Mouse (Mus musculus): ENCODE results near the gene Hacd3. TPM values are rescaled to one million over a fixed set of nuclear protein-coding genes. Genes with fewer than 3 reads are reported as not detected.
"Not testable (repeated sequence)": the region's sequence is repeated elsewhere in the genome, so short reads cannot be mapped to it uniquely, and the experiment has no call there.

Hacd3 gene
- polyA plus RNA-seq, 1 experiment from 2014 or later: 120 TPM

DNA sequence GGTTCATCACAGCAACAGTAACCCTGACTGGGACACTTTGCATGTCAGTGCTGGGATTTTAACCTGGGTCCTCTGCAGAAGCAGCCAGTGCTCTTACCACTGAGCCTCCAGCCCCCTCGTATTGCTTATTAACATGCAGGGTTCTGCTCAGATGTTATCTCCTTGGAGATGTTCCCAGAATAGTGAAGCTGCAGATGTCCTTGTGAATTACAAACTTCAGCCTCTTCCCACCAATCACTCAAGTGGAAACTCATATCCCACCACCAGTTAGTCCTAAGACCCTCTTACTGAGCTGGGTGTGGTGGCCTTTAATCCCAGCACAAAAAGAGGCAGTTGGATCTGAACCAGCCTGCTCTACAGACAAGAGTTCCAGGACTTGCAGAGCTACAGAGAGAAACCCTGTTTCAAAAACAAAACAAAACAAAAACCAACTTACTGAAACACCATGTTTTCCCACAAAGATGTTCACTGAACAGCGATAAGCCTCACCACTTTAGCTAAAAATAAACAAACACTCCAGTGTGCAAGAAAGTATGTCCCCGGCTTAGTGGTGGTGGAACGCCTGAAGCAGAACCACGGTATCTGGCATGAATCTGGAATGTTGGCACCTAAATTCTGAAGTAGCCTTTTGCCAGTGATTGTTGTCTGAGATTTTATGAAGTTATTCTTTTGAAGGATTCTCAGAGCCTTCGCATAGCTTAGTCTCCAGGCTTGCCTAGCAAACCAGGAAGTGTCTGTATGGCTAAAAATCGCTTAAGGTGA lies 5.9 kb downstream of the Hacd3 start:
- DNase-seq (ENCODE audit: low spot score): no peak
- Histone ChIP-seq H3K4me2 (ENCODE audit: low read depth, low read length, severe bottlenecking) (no peak overlapping the region), H3K27me3 (ENCODE audit: control insufficient read depth, insufficient read depth, low read length) (no peaks in the 10 kb centered on the region), H3K9me3 (ENCODE audit: control insufficient read depth, low read length) (no peaks in the 10 kb centered on the region), H3K27ac (ENCODE audit: low read depth, low read length) (no peak overlapping the region), H3K4me1 (replicated peaks; ENCODE audit: control insufficient read depth, insufficient read depth, low read length) (peaks cover 13% of the 10 kb centered on the region; the same call in 1 of the 2 replicates), H3K4me3 (ENCODE audit: low read depth, low read length) (no peak overlapping the region), H3K36me3 (ENCODE audit: control insufficient read depth, insufficient read depth, low read length) (no peaks in the 10 kb centered on the region), H3K9ac (ENCODE audit: low read length) (no peak overlapping the region)
- 90% methylated on average over 7 of the region's 7 CpGs for WGBS
- no peak for ATAC-seq (replicated peaks; ENCODE audit: low FRiP score)

DNA sequence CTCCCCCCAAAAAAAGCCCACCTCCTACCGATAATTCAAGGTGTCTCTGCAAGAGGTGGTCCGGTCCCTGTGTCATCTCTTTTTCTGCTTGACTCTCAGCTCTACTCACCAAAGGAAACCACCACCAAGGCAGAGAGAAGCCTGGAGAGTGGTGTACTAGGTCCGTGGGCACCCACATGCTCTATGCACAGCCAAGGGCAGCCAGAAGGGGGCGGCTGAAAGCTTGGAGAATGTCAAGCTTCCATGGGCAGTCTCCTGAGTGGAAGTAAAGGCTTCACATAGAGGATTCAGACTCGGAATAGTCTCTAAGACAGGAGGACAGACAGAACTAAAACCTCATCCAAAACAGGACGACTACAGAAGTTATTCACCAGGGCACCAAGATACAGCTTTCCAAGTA lies 10.2 kb downstream of the Hacd3 start:
- Histone ChIP-seq H3K9ac (ENCODE audit: low read length) (no peak overlapping the region), H3K4me2 (ENCODE audit: low read depth, low read length, severe bottlenecking) (no peak overlapping the region), H3K27ac (ENCODE audit: low read depth, low read length) (no peak overlapping the region), H3K4me1 (replicated peaks; ENCODE audit: control insufficient read depth, insufficient read depth, low read length) (no peaks in the 10 kb centered on the region), H3K27me3 (ENCODE audit: control insufficient read depth, insufficient read depth, low read length) (no peaks in the 10 kb centered on the region), H3K4me3 (ENCODE audit: low read depth, low read length) (no peak overlapping the region), H3K36me3 (ENCODE audit: control insufficient read depth, insufficient read depth, low read length) (no peaks in the 10 kb centered on the region), H3K9me3 (ENCODE audit: control insufficient read depth, low read length) (no peaks in the 10 kb centered on the region)
- ATAC-seq (replicated peaks; ENCODE audit: low FRiP score): no peak
- peak; percentile 53 for DNase-seq (ENCODE audit: low spot score)
- 56% methylated on average over 6 of the region's 6 CpGs for WGBS

DNA sequence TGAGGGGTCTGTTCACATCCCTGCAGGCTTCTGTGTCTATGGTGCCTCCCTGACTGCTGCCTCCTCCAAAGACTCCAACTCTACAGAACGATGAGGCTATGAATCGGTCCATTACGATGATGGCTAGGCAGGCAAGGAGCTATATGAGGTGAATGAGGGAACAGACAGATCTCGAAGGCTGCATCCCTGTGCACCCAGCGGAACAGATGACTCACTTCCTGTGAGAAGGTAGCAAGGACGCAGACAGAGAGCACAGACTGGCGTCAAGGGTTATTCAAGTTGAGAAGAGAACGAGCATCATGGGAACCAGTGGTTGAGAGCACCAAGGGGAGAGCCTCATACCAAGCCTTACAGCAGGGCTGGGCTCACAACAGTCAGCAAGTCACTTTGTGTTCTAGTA lies 10.9 kb downstream of the Hacd3 start:
- no peak overlapping the region for H3K9ac ChIP-seq (ENCODE audit: low read length)
- DNase-seq (ENCODE audit: low spot score): no peak
- 88% methylated on average over 8 of the region's 8 CpGs for WGBS
- H3K9me3 ChIP-seq (ENCODE audit: control insufficient read depth, low read length): no peaks in the 10 kb centered on the region
- H3K4me1 ChIP-seq (replicated peaks; ENCODE audit: control insufficient read depth, insufficient read depth, low read length): no peaks in the 10 kb centered on the region
- ATAC-seq (replicated peaks; ENCODE audit: low FRiP score): no peak
- H3K4me2 ChIP-seq (ENCODE audit: low read depth, low read length, severe bottlenecking): no peak overlapping the region
- H3K4me3 ChIP-seq (ENCODE audit: low read depth, low read length): no peak overlapping the region
- H3K27me3 ChIP-seq (ENCODE audit: control insufficient read depth, insufficient read depth, low read length): no peaks in the 10 kb centered on the region
- H3K27ac ChIP-seq (ENCODE audit: low read depth, low read length): no peak overlapping the region
- H3K36me3 ChIP-seq (ENCODE audit: control insufficient read depth, insufficient read depth, low read length): no peaks in the 10 kb centered on the region; the same call in 1 of the 2 replicates

DNA sequence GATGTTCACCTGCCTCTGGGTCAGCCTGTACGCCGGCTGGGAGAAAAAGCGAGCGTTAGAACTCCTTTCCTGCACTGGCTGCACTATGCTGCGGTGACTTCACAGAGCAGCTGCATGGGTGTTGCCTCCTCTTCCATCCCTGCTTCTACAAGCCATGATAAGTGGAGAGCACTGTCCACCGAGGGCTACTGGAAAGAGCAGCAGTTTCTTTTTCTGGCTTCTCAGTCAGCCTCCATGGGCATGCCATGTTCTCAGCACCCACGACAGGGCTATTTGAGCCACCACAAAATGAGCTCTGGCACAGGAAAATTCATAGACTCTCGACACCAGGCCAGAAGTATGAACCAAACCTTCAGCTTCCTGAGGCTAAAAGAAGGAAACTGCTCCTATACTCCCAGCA lies 15.8 kb downstream of the Hacd3 start:
- no peaks in the 10 kb centered on the region for H3K27me3 ChIP-seq (ENCODE audit: control insufficient read depth, insufficient read depth, low read length)
- WGBS: 95% methylated on average over 8 of the region's 8 CpGs
- peaks cover 16% of the 10 kb centered on the region; the same call in 1 of the 2 replicates for H3K36me3 ChIP-seq (ENCODE audit: control insufficient read depth, insufficient read depth, low read length)
- no peak for DNase-seq (ENCODE audit: low spot score)
- H3K9ac ChIP-seq (ENCODE audit: low read length): no peak overlapping the region
- no peak for ATAC-seq (replicated peaks; ENCODE audit: low FRiP score)
- no peaks in the 10 kb centered on the region for H3K9me3 ChIP-seq (ENCODE audit: control insufficient read depth, low read length)
- H3K27ac ChIP-seq (ENCODE audit: low read depth, low read length): no peak overlapping the region
- H3K4me1 ChIP-seq (replicated peaks; ENCODE audit: control insufficient read depth, insufficient read depth, low read length): no peaks in the 10 kb centered on the region
- H3K4me2 ChIP-seq (ENCODE audit: low read depth, low read length, severe bottlenecking): no peak overlapping the region
- no peak overlapping the region for H3K4me3 ChIP-seq (ENCODE audit: low read depth, low read length)

DNA sequence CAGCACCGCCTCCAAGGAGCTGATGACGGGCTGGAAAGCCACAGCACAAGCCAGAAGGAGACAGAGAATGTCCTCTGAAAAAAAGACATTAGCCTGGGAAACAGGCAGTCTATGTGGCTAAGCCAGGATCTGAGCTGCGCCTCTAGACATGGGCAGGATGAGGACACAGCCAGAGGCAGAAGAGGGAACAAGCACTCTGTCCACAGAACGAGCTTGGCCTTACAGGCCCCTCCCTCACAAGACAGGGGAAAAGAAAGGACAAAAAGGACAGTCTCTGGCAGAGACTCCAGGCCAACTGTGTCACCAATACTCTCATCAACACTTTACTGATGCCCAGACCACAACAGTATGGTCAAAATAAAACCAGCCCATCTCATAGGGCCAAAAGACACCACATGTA lies 20.0 kb downstream of the Hacd3 start:
- DNase-seq (ENCODE audit: low spot score): no peak
- H3K9me3 ChIP-seq (ENCODE audit: control insufficient read depth, low read length): no peaks in the 10 kb centered on the region
- whole genome bisulfite sequencing: 56% methylated on average over 4 of the region's 4 CpGs
- H3K36me3 ChIP-seq (ENCODE audit: control insufficient read depth, insufficient read depth, low read length): peaks cover 18% of the 10 kb centered on the region; the same call in 1 of the 2 replicates
- H3K4me3 ChIP-seq (ENCODE audit: low read depth, low read length): no peak overlapping the region
- no peak overlapping the region for H3K27ac ChIP-seq (ENCODE audit: low read depth, low read length)
- H3K4me2 ChIP-seq (ENCODE audit: low read depth, low read length, severe bottlenecking): no peak overlapping the region
- no peak overlapping the region for H3K9ac ChIP-seq (ENCODE audit: low read length)
- H3K4me1 ChIP-seq (replicated peaks; ENCODE audit: control insufficient read depth, insufficient read depth, low read length): no peaks in the 10 kb centered on the region
- no peaks in the 10 kb centered on the region for H3K27me3 ChIP-seq (ENCODE audit: control insufficient read depth, insufficient read depth, low read length)
- no peak for ATAC-seq (replicated peaks; ENCODE audit: low FRiP score)

DNA sequence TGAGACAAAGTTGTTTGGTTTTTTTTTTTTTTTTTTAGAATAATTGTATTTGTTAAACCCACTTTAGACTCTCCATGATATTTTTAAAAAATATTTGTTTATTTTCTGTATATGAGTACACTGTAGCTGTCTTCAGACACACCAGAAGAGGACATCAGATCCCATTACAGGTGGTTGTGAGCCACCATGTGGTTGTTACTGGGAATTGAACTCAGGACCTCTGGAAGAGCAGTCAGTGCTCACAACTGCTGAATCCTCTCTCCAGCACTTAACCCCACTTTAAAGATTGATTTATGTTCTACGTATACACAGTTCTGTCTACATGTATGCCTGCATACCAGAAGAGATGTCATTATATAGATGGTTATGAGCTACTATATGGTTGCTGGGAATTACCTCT lies 26.0 kb downstream of the Hacd3 start:
- not testable (repeated sequence) for H3K9me3 ChIP-seq (ENCODE audit: control insufficient read depth, low read length); H3K4me2 ChIP-seq (ENCODE audit: low read depth, low read length, severe bottlenecking); H3K36me3 ChIP-seq (ENCODE audit: control insufficient read depth, insufficient read depth, low read length); H3K4me1 ChIP-seq (replicated peaks; ENCODE audit: control insufficient read depth, insufficient read depth, low read length); H3K9ac ChIP-seq (ENCODE audit: low read length); DNase-seq (ENCODE audit: low spot score); ATAC-seq (replicated peaks; ENCODE audit: low FRiP score); H3K4me3 ChIP-seq (ENCODE audit: low read depth, low read length); H3K27me3 ChIP-seq (ENCODE audit: control insufficient read depth, insufficient read depth, low read length); H3K27ac ChIP-seq (ENCODE audit: low read depth, low read length)
- WGBS: 93% methylated on average over 1 of the region's 1 CpGs

DNA sequence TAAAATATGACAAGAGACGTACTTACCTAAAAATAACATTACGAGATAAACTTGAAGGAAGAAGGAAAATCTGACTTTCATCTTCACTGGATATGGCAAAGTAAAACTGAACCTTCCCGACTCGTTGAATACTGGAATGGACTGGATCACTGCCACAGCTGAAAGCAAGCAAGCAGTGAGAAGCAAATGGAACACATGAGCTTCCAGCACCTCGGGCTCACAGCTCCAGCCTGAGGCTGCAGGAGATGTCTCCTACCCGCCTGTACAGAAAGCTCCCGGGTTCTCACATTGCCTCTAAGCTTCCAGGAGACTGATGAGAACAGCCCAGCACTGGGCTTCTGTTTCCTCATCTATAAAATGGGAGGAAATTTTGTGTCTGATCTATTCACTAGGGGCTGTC lies 31.2 kb downstream of the Hacd3 start:
- no peak overlapping the region for H3K4me2 ChIP-seq (ENCODE audit: low read depth, low read length, severe bottlenecking)
- no peak for DNase-seq (ENCODE audit: low spot score)
- H3K9ac ChIP-seq (ENCODE audit: low read length): no peak overlapping the region
- H3K36me3 ChIP-seq (ENCODE audit: control insufficient read depth, insufficient read depth, low read length): peaks cover 3% of the 10 kb centered on the region; the same call in 1 of the 2 replicates
- H3K4me1 ChIP-seq (replicated peaks; ENCODE audit: control insufficient read depth, insufficient read depth, low read length): no peaks in the 10 kb centered on the region
- 88% methylated on average over 7 of the region's 7 CpGs for WGBS
- H3K27ac ChIP-seq (ENCODE audit: low read depth, low read length): no peak overlapping the region
- H3K4me3 ChIP-seq (ENCODE audit: low read depth, low read length): no peak overlapping the region
- H3K9me3 ChIP-seq (ENCODE audit: control insufficient read depth, low read length): no peaks in the 10 kb centered on the region
- no peaks in the 10 kb centered on the region for H3K27me3 ChIP-seq (ENCODE audit: control insufficient read depth, insufficient read depth, low read length)
- no peak for ATAC-seq (replicated peaks; ENCODE audit: low FRiP score)

DNA sequence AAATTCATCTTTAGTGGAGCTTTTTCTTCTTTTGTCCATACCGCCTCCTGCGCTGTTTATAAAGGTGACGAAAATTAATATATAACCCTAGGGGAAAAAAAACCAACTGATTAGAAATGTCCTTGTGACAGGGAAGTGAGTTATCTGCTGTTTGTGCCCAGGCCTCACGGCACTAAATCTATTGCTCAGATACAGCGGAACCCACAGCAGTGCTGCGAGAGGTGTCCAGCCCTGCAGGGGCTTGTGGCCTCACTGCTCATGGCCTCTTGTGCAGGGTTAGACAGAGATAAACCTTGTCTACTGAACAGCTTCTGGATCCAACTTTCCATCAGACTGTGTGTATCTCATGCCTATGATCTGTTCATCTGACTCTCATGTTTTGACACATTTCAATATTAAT lies 33.0 kb downstream of the Hacd3 start:
- no peak for DNase-seq (ENCODE audit: low spot score)
- WGBS: 87% methylated on average over 6 of the region's 6 CpGs

DNA sequence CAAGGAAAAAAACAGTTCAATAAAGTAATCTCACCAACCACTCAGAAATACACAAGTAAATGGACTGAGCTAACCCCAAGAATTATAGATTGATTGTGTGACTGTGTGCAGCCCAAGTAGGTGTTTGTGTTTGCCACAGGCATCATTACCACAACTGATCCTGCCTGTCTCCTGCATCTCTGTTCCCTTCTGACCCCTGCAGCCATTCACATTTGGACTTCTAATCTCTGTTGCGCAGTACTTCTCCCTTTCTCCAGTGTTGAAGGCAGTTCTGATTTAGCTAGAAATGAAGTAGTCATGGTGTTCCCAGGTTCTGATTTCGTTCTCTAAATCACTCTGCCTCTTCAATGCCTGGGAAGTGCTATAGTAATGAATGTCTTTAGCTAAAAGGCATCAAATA lies 33.8 kb downstream of the Hacd3 start:
- Histone ChIP-seq H3K9me3 (ENCODE audit: control insufficient read depth, low read length) (no peaks in the 10 kb centered on the region), H3K4me1 (replicated peaks; ENCODE audit: control insufficient read depth, insufficient read depth, low read length) (no peaks in the 10 kb centered on the region), H3K4me3 (ENCODE audit: low read depth, low read length) (no peak overlapping the region), H3K9ac (ENCODE audit: low read length) (no peak overlapping the region), H3K27me3 (ENCODE audit: control insufficient read depth, insufficient read depth, low read length) (no peaks in the 10 kb centered on the region), H3K36me3 (ENCODE audit: control insufficient read depth, insufficient read depth, low read length) (peaks cover 3% of the 10 kb centered on the region; the same call in 1 of the 2 replicates), H3K27ac (ENCODE audit: low read depth, low read length) (no peak overlapping the region), H3K4me2 (ENCODE audit: low read depth, low read length, severe bottlenecking) (no peak overlapping the region)
- 94% methylated on average over 2 of the region's 2 CpGs for WGBS
- ATAC-seq (replicated peaks; ENCODE audit: low FRiP score) (no peak), DNase-seq (ENCODE audit: low spot score) (no peak)

More for the DNA sequence above, 33.0 kb downstream of the Hacd3 start:
- Histone ChIP-seq H3K27me3 (ENCODE audit: control insufficient read depth, insufficient read depth, low read length) (no peaks in the 10 kb centered on the region), H3K27ac (ENCODE audit: low read depth, low read length) (no peak overlapping the region), H3K9me3 (ENCODE audit: control insufficient read depth, low read length) (no peaks in the 10 kb centered on the region), H3K4me1 (replicated peaks; ENCODE audit: control insufficient read depth, insufficient read depth, low read length) (no peaks in the 10 kb centered on the region), H3K4me3 (ENCODE audit: low read depth, low read length) (no peak overlapping the region), H3K4me2 (ENCODE audit: low read depth, low read length, severe bottlenecking) (no peak overlapping the region), H3K9ac (ENCODE audit: low read length) (no peak overlapping the region), H3K36me3 (ENCODE audit: control insufficient read depth, insufficient read depth, low read length) (peaks cover 3% of the 10 kb centered on the region; the same call in 1 of the 2 replicates)
- ATAC-seq (replicated peaks; ENCODE audit: low FRiP score): no peak

All from forebrain, embryonic 11.5 days (tissue).